Mouse (Mus musculus) frontal cortex, postnatal 25 days (tissue): Measurements from ENCODE around the gene B130006D01Rik.

ENCODE experiments used
- DNase-seq, 2 experiments: peaks; one replicate each; pipeline ENCODE4 v3.0.0; 2022; ENCODE audit warnings: low spot score in 2 of 2

B130006D01Rik gene

DNA sequence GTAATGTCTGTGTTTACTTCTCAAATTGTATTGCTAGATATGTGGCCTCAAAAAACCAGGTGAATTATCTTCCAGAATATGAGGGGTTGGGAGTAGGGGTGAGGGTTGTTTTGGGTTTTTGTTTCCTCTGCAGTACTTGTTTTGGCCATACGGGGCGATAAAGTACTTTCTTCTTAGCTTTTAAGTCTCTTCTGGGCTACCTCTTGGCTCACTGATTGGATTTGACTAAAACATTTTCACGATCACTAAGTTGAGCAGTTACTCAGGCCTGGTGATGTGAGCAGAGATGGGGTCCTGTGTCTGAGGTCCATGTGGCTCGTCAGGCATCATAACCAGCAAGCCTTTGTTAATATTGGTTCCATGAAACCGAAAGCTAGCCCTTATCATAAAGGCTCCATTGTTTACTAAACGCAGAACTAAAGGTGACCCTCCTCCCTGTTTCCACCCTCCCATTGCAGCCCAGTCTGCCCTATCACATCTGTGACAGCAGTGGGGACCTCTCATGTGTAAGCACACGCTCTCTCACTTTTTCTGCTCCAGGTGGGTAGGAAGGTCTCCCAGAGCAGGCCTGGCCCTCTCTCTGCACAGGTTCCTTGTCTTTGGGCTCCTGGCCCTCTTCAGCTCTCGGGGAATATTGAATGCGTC lies 47.5 kb downstream of the B130006D01Rik start:
- no peak for DNase-seq

DNA sequence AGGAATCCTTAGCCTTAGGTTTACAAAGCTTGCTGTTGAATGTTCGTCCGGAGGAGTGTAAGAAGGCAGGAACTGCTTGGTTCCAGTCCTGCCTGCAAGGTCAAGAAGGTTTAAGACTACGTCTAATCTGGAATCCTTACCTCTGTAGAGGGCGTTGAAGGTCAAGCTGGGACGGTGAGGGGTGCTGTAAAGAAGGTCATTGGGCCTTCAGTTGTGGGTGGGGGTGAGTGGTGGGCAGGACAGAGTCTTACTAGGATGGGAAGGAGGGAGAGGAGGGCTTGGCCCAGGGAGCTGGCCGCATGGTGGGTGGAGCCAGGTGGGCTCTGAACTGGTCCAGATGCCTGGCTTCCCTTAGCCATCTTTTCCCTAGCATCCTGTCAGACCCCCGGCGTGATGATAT lies 48.3 kb downstream of the B130006D01Rik start:
- no peak for DNase-seq

DNA sequence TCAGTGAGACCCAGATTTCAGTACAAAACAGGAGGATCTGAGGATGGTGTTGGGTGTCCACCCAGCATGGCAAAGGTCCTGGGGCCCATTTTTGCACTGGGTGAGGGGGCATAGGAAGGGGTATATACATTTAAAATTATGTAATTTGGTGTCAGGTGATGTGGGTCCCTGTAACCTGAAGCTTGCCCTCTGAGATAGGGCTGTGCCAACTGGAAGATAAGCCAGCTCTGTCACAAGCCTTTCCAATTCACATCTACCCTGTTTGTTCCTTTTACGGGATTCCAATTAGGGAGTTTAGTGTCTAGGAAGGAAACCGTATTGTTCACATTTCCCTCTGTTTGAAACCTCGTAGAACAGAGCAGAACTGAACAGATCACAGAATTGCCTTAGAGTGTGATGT lies 49.9 kb downstream of the B130006D01Rik start:
- no peak for DNase-seq
